10 mouse cellular contexts compared by ENCODE assay signal in the genomic region with DNA sequence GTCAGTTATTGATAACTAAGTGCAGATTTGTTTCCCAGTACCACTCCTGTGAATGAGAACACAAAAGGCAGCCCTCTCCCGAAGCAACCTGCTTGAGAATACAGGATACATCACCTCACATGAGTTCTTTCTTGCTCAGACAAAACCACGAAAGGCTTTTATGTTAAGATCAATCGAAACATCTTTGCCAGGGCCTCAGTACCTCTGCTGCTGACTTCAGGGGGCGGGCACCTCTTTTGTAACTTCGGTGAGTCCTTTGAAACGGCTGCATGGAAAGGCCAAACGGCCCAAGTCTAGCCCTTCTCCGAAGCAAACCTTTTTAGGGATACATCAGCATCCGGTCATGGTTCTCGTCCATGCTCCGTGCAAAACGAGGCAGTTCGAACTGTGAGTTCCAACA.
"Had no signal": no experiment of that assay in that cellular context is flagged by ENCODE, and none has a peak within 500 bp of the region (broad histone marks: within the 10 kb centered on the region; RNA-seq: fewer than 3 reads in every experiment).

No protein-coding gene starts in this region.

- DNase-seq: kidney, adult 8-10 months; kidney, postnatal 36 days; layer of hippocampus, adult 9-11 months; layer of hippocampus, postnatal 36 days; lung, adult 18-20 months had no signal

- H3K36me3 ChIP-seq: limb, embryonic 15.5 days; neural tube, embryonic 15.5 days had no signal

- H3K9ac ChIP-seq: limb, embryonic 15.5 days; liver, embryonic 14.5 days; neural tube, embryonic 15.5 days had no signal

- H3K27ac ChIP-seq: limb, embryonic 15.5 days; liver, embryonic 14.5 days; neural tube, embryonic 15.5 days; stomach, postnatal 0 days had no signal

- H3K27me3 ChIP-seq: limb, embryonic 15.5 days; neural tube, embryonic 15.5 days had no signal

- ATAC-seq: intestine, postnatal 0 days had no signal

- H3K9me3 ChIP-seq: limb, embryonic 15.5 days; neural tube, embryonic 15.5 days had no signal

- H3K4me1 ChIP-seq: limb, embryonic 15.5 days; neural tube, embryonic 15.5 days had no signal

- H3K4me3 ChIP-seq: limb, embryonic 15.5 days; neural tube, embryonic 15.5 days had no signal

- H3K4me2 ChIP-seq: limb, embryonic 15.5 days; neural tube, embryonic 15.5 days had no signal
